Mouse (Mus musculus): ENCODE data around the gene Ptpn21. TPM values are rescaled to one million over a fixed set of nuclear protein-coding genes. Genes with fewer than 3 reads are reported as not detected.
A peak's percentile ranks its signal among the peaks of the same experiment; 100 is the strongest.

Gene Ptpn21
- 10 to 100 TPM; 31.1 to 35.9 TPM for total RNA-seq (2021)

DNA sequence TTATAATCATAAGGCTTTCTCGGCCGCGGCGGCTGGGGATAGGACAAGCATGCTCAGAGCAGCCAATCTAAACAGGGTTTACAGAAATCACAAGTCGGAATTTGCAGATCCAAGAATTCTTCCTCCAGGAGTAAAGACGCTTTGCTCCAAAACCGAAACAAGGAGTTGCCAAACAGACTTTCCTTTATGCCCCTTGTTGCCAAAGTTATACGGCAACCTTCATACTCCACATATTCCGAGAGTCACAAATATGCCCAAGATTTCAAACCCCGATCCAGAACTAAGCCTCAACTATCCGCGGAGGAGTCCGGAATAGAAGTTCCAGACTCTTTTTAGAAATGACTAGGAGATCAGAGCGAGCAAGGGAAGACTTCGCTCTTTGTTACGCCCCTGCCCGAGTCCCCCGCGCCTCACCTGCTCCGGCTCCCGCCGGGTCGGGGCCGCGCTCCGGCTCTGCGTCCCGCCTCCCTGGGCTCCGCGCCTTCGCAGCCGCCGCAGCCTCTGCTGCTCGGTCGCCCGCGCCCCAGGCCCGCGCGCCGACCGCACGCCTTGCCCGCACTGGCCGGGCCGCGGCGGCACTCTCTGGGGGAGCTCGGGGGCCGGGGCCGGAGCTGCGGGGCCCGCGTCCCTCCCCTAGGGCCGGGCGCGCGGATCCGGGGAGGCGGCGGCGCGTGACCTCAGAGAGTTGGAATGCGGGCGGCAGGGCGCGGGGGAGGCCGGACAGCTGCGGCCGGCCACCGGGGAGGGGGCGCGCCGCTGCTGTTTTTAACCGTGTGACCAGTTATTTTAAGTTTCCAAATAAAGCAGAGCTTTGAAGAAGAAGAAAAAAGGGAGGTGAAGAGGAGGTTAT, at the start of gene Ptpn21:
Gene Ptpn21 (minus strand): TSS at position 455 of the 850 bp plus-strand sequence.
- peak; percentile 85 for DNase-seq

DNA sequence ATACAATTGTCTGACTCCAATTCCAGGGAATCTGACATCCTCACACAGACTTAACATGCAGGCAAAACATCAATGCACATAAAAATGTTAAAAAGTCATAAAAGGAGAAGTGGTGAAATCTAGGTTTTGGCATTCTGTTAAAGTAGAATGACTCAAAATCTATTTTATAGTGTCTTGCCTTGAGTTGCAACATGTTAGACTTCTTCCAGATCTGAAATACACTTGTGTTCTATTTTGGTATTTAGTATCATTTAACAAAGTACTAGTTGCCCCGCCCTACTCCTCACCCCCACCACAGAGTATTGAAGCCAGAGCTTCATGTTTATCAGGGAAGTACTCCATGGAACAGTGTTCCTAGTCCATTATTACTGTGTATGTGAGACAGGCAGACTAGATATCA, 47.0 kb upstream of the Ptpn21 start:
- no peak for DNase-seq

GRCm38 (mm10) chr12:98779148-98779547, 41.9 kb upstream of the Ptpn21 start:
- DNase-seq, result peak; percentile 24

DNA sequence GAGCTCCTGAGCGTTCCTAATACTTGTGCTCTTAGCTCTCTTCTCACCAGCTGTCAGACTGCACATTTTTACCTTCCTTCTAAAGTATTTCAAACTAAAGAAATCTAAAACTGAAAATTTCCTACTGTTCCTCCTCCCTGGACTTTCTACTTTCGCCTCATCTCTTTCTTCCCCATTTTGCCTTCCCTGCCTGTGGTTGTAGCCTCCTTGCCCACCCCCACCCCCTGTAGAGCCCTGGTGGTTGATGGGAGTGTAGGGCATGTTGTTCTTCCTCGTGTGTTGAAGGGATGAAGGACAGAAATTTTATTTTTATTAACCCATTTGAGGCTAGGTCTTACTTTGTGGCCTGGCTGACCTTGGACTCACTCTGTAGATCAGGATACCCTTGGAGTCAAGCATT, 40.3 kb upstream of the Ptpn21 start:
- DNase-seq, result no peak

GRCm38 (mm10) chr12:98766241-98766640, 29.0 kb upstream of the Ptpn21 start:
- no peak for DNase-seq

DNA sequence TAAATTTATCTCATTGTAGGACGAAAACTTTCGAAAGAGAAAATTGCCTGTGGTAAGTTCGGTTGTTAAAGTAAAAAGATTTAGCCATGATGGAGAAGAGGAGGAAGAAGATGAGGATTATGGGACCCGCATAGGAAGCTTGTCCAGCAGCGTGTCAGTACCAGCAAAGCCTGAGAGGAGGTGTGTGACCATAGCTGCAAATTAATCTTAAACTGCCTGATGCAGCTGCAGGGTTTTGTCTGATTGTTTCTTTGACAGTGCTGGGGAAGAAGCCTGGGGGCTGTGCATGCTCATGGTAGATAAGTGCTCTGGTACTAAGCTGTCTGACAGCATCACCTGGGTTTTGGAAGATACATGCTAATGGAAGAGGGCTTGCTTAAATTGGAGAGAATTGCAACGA, 22.5 kb upstream of the Ptpn21 start:
- no peak for DNase-seq

DNA sequence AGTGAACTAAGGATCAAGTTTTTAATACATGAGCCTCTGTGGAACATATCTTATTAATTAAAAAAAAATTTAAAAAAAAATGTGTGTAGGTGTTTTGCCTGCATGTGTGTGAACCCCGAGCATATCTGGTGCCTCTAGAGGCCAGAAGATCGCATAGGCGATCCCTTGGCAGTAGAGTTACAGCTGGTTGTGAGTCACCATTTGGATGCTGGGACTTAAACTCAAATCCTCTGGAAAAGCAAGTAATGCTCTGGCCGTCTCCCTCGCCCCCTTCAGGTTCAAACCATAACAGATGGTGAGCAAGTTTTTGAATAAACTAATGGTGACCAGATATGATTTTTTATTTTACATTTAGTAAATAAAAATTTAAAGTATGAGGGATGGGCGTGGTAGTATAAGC, 20.4 kb upstream of the Ptpn21 start:
- no peak for DNase-seq

GRCm38 (mm10) chr12:98747380-98747753, 10.2 kb upstream of the Ptpn21 start:
- no peak for DNase-seq

GRCm38 (mm10) chr12:98746746-98747379, 9.7 kb upstream of the Ptpn21 start, which contains the start of gene Zc3h14:
Gene Zc3h14 (plus strand): TSS chr12:98746964.
- peak; percentile 95 for DNase-seq

DNA sequence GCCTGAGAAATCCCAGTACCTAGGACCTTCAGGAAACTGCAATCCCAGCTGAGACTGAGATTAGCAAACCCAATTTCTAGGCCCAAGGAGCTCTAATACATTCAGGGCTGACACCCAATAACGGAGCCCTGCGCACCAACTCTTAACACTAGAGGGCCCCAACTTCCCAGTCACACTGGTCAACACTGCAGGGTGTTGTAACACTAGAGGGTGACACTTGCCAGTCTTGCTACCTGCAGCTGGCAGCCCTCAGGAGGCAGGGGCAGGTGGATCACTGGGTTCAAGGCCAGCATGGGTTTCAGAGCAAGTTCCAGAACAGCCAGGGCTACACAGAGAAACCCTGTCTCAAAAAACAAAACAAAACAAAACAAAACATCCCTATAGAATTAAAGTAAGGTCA, 8.9 kb upstream of the Ptpn21 start:
- peak; percentile 51 for DNase-seq

DNA sequence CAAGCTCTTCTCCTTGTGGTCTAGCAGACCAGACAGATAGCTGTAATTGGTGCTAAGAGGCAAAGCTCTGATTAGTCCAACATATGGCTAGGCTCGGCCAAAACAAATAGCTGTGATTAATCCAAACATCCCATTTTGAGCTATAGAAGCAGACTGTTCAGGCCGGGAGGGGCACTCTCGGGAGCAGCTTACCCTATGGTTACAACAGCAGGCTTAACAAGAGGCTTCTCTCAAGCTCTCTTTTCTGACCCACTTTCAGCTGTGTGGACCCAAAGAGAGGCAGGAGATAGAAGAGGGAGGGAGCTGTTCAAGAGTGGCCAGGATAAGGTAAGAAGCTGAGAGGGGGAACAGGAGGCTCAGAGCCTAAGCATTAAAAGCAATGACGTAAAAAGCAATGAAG, 8.4 kb upstream of the Ptpn21 start:
- DNase-seq, result no peak

GRCm38 (mm10) chr12:98741011-98741501, 3.9 kb upstream of the Ptpn21 start:
- DNase-seq, result peak; percentile 33

DNA sequence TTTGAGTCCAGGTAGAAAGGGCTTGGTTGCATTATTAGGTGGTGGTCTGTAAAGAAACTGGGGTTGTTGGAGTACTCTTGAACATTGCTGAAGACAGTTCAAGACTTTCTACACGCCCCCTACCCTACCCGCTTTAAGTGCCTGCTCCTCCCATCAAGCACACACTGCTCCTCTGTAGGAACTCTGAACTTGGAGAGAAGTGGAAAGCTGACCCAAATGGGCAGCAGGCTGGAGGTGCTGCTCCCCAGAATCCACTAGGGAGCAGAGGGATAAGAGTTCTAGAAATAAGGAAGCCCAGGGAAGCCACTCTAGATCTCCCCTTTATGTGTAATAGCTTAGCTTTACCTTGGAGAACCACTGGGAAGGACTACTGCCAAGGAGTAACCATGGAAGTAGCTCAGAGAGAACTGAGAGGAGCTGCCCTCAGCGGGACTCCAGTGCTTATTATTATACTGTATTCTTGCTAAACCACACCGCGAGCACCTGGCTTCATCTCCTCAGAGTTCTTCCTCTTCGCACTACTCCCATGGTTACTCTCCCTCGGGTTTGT, 671 bp upstream of the Ptpn21 start:
- no peak for DNase-seq

GRCm38 (mm10) chr12:98734880-98735801, 2.1 kb downstream of the Ptpn21 start:
- DNase-seq, result no peak

- DNase-seq, result peak; percentile 90
Measured at GRCm38 (mm10) chr12:98734246-98734879, 2.8 kb downstream of the Ptpn21 start.

- no peak for DNase-seq
Measured at GRCm38 (mm10) chr12:98733776-98734175, 3.4 kb downstream of the Ptpn21 start.

DNA sequence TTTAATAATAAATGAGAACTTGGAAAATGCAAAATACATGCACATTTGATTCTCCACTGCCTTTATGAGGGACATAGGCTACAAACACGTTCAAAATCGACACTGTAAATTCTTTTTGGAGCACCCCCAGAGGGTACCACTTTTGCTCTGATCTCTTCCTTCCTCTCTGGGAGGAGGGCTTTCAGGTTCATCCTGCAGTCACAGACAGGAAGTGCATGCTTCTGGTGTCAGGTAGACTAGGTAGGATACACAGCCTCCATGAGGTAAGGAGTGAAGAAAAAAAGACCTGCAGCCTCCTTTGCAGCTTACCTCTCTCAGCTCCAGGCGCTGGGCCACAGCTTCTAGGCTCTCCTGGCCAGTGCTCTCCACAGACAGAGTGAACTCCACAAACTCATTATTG, 4.0 kb downstream of the Ptpn21 start:
- DNase-seq, result no peak

DNA sequence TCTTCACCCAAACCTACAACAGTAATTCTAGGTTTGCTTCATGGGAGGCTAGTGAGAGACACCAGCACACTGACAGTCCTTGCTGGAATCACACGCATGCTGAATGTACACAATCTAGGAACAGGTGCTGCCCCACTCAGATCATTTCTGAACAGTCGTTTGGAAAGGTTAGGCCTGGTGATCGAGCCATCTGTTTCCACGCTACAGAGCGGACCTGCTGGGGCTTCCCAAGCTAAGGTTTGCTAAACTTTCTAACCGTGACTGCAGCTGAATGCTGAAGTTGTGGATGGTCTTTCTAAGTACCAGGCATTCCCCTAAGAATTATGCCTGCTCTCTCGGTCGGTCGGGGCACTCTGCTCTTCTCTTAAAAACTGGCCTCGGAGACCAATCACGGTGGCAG, 6.5 kb downstream of the Ptpn21 start:
- DNase-seq, result no peak

GRCm38 (mm10) chr12:98727186-98727585, 10.0 kb downstream of the Ptpn21 start:
- DNase-seq, result no peak

DNA sequence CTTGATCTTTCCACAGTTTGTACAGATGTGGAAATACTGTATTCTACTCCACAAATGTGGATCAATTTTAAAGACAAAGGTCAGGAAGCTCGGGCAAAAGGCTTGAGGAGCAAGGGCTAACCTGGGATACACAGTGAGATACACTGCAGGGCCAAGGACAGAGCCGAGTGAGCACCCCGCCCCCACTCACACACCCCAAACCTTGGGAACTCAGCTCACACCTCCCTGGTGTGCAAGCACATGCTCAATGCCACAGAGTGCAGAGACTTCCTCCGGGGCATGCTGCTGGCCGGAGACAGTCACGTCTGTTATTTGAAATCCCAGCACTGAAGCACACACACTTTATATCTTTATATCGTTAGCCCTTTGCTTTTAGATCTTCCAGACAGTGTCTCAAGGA, 11.1 kb downstream of the Ptpn21 start:
- no peak for DNase-seq

- no peak for DNase-seq
Measured at GRCm38 (mm10) chr12:98724976-98725375, 12.2 kb downstream of the Ptpn21 start.

GRCm38 (mm10) chr12:98724224-98724623, 13.0 kb downstream of the Ptpn21 start:
- no peak for DNase-seq
